Mouse (Mus musculus): ENCODE results near the gene Mical2.

DNA sequence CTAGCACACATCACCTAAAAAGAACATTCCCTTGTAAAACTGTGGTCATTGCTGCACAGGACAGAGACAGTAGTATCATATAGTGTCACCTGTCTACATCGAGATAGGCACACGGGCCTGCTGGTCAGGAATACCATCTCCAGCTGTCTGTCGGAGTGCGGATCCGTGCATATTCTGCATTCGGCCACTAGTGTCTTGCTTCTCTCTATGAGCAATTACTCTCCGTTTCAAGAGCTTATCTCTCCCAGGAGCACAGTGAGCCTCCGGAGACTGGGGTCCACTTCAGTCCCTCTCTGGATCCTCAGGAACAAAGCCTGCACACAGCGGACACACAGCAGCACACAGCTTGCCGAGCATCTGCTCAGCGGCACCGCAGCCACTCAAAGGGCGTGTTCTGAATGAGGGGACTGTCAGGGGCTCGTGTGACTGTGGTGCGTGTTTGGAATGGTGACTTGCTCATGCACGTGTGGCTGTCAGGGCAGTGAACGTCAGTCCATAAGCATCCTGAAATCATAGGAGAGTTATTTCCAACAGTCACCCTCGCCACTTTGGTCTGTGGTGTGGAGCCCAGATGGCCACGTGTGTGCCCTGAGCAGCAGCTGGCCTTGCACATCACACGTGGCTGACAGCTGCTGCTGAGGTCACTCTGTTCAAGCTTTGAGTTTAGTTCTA, 3.3 kb downstream of the Mical2 start:
- TF ChIP-seq GATA1 (IDR thresholded peaks at IDR 0.05; ENCODE audit: low read length) = no peak
- no peak for TF ChIP-seq TAL1 (IDR thresholded peaks at IDR 0.05; ENCODE audit: low read length)

Measured in erythroblast, embryonic 14.5 days (primary cell).